Mouse (Mus musculus) MEL (cell line): ENCODE results near the gene Fam169b. TPM values are rescaled to one million over a fixed set of nuclear protein-coding genes. Genes with fewer than 3 reads are reported as not detected.
A peak's percentile ranks its signal among the peaks of the same experiment; 100 is the strongest.

Experiments used
- DNase-seq: peaks from one replicate; pipeline ENCODE4 v3.0.0; 2011; ENCODE audit warnings: low read depth, low spot score
- H3K27ac ChIP-seq: 2 replicates; pipeline ENCODE4 v1.5.1; 2012; ENCODE audit warnings: low read depth, mild to moderate bottlenecking, control low read depth, low read length, moderate library complexity; ENCODE audit not compliant: control insufficient read depth
- H3K27me3 ChIP-seq, 2 experiments: fragments of 150-350 bp in 1 of 2; sonication (generic) in 1 of 2; 2 replicates each; pipeline ENCODE4 v1.6.1; 2012; ENCODE audit warnings: low read length in 2 of 2, mild to moderate bottlenecking in 2 of 2, improper control_type of control experiment in 1 of 2, moderate library complexity in 1 of 2; ENCODE audit not compliant: insufficient read depth in 2 of 2, control insufficient read depth in 1 of 2
- H3K36me3 ChIP-seq, 2 experiments: 2 replicates each; pipeline ENCODE4 v1.6.1; 2012 to 2014; ENCODE audit warnings: low read length in 2 of 2, improper control_type of control experiment in 1 of 2, inconsistent platforms in 1 of 2, mild to moderate bottlenecking in 1 of 2; ENCODE audit not compliant: insufficient read depth in 2 of 2, control insufficient read depth in 1 of 2
- H3K4me1 ChIP-seq, 2 experiments: fragments of 150-350 bp in 1 of 2; sonication (generic) in 1 of 2; 2 replicates each; pipeline ENCODE4 v1.6.1; 2012; ENCODE audit warnings: low read length in 2 of 2, improper control_type of control experiment in 1 of 2, mild to moderate bottlenecking in 1 of 2; ENCODE audit not compliant: insufficient read depth in 2 of 2, control insufficient read depth in 1 of 2
- H3K4me3 ChIP-seq, 2 experiments: fragments of 150-350 bp in 1 of 2; sonication (generic) in 1 of 2; 2 replicates each; pipeline ENCODE4 v1.5.1; 2012; ENCODE audit warnings: low read depth in 2 of 2, low read length in 2 of 2, mild to moderate bottlenecking in 2 of 2, moderate library complexity in 2 of 2, control low read depth in 1 of 2, improper control_type of control experiment in 1 of 2; ENCODE audit not compliant: control insufficient read depth in 1 of 2, insufficient read depth in 1 of 2
- H3K79me2 ChIP-seq: 2 replicates; pipeline ENCODE4 v1.6.1; 2012; ENCODE audit warnings: mild to moderate bottlenecking, low read length, moderate library complexity; ENCODE audit not compliant: control insufficient read depth, poor library complexity, insufficient read depth
- H3K9ac ChIP-seq: 2 replicates; pipeline ENCODE4 v1.6.1; 2012; ENCODE audit warnings: low read depth, mild to moderate bottlenecking, control low read depth, low read length, moderate library complexity; ENCODE audit not compliant: control insufficient read depth, poor library complexity, severe bottlenecking
- H3K9me3 ChIP-seq: fragments of 150-350 bp; sonication (generic); replicated peaks from 2 replicates; pipeline ENCODE4 v1.6.1; 2012; ENCODE audit warnings: mild to moderate bottlenecking, low read length, improper control_type of control experiment, moderate library complexity; ENCODE audit not compliant: insufficient read depth
- CHD1 ChIP-seq: IDR thresholded peaks from 2 replicates; pipeline ENCODE4 v1.6.1; 2012; ENCODE audit warnings: low read depth, mild to moderate bottlenecking, inconsistent platforms, low read length, improper control_type of control experiment
- CHD2 ChIP-seq: IDR thresholded peaks from 2 replicates; pipeline ENCODE4 v1.6.1; 2011; ENCODE audit warnings: low read length, improper control_type of control experiment
- E2F4 ChIP-seq: IDR thresholded peaks from 2 replicates; pipeline ENCODE4 v1.6.1; 2011; ENCODE audit warnings: low read depth, low read length, improper control_type of control experiment, borderline replicate concordance
- EP300 ChIP-seq, 2 experiments: IDR thresholded peaks; 2 replicates each; pipeline ENCODE4 v1.6.1; 2011; ENCODE audit warnings: improper control_type of control experiment in 2 of 2, low read length in 2 of 2, low read depth in 1 of 2, mild to moderate bottlenecking in 1 of 2
- GABPA ChIP-seq: IDR thresholded peaks from 2 replicates; pipeline ENCODE4 v1.6.1; 2012; ENCODE audit warnings: low read depth, mild to moderate bottlenecking, inconsistent platforms, low read length, improper control_type of control experiment, moderate library complexity
- JUND ChIP-seq: IDR thresholded peaks from 2 replicates; pipeline ENCODE4 v1.6.1; 2011; ENCODE audit warnings: low read depth, mild to moderate bottlenecking, improper control_type of control experiment, low read length
- KAT2A ChIP-seq: conservative IDR thresholded peaks from 2 replicates; pipeline ENCODE4 v1.6.1; 2012; ENCODE audit warnings: low read depth, low read length, improper control_type of control experiment, inconsistent platforms
- MAFK ChIP-seq: IDR thresholded peaks from 2 replicates; pipeline ENCODE4 v1.6.1; 2011; ENCODE audit warnings: low read depth, mild to moderate bottlenecking, low read length, improper control_type of control experiment, borderline replicate concordance
- MAX ChIP-seq: IDR thresholded peaks from 2 replicates; pipeline ENCODE4 v1.6.1; 2011; ENCODE audit warnings: low read length, improper control_type of control experiment
- MAZ ChIP-seq: IDR thresholded peaks from 2 replicates; pipeline ENCODE4 v1.6.1; 2012; ENCODE audit warnings: low read depth, mild to moderate bottlenecking, inconsistent platforms, low read length, improper control_type of control experiment
- MXI1 ChIP-seq: IDR thresholded peaks from 2 replicates; pipeline ENCODE4 v1.6.1; 2011; ENCODE audit warnings: mild to moderate bottlenecking, low read depth, low read length, improper control_type of control experiment
- MYC ChIP-seq: IDR thresholded peaks from 2 replicates; pipeline ENCODE4 v1.6.1; 2011; ENCODE audit warnings: low read depth, mild to moderate bottlenecking, low read length, improper control_type of control experiment, moderate library complexity
- NRF1 ChIP-seq: IDR thresholded peaks from 2 replicates; pipeline ENCODE4 v1.6.1; 2014; ENCODE audit warnings: low read depth, mild to moderate bottlenecking, inconsistent platforms, low read length, improper control_type of control experiment, moderate library complexity; ENCODE audit not compliant: poor library complexity, insufficient read depth, severe bottlenecking
- POLR2A ChIP-seq, 2 experiments: IDR thresholded peaks; 2 replicates each; pipeline ENCODE4 v1.6.1; 2011 to 2012; ENCODE audit warnings: low read length in 2 of 2, mild to moderate bottlenecking in 2 of 2, control low read depth in 1 of 2, improper control_type of control experiment in 1 of 2, low read depth in 1 of 2, moderate library complexity in 1 of 2; ENCODE audit not compliant: control insufficient read depth in 1 of 2, insufficient read depth in 1 of 2, poor library complexity in 1 of 2
- POLR2AphosphoS2 ChIP-seq: IDR thresholded peaks from 2 replicates; pipeline ENCODE4 v1.6.1; 2011; ENCODE audit warnings: low read length, improper control_type of control experiment
- POLR2AphosphoS5 ChIP-seq: IDR thresholded peaks from 2 replicates; pipeline ENCODE4 v1.6.1; 2012; ENCODE audit warnings: low read depth, borderline replicate concordance, mild to moderate bottlenecking, inconsistent platforms, low read length, moderate library complexity, mixed read lengths
- RCOR1 ChIP-seq: IDR thresholded peaks from 2 replicates; pipeline ENCODE4 v1.6.1; 2012; ENCODE audit warnings: low read depth, mild to moderate bottlenecking, inconsistent platforms, low read length, improper control_type of control experiment
- SIN3A ChIP-seq: IDR thresholded peaks from 2 replicates; pipeline ENCODE4 v1.6.1; 2012; ENCODE audit warnings: low read length, improper control_type of control experiment, inconsistent platforms
- SMC3 ChIP-seq: IDR thresholded peaks from 2 replicates; pipeline ENCODE4 v1.6.1; 2011; ENCODE audit warnings: low read depth, low read length, improper control_type of control experiment
- TCF12 ChIP-seq: IDR thresholded peaks from 2 replicates; pipeline ENCODE4 v1.6.1; 2014; ENCODE audit warnings: low read depth, mild to moderate bottlenecking, inconsistent platforms, low read length, improper control_type of control experiment, moderate library complexity
- UBTF ChIP-seq: IDR thresholded peaks from 2 replicates; pipeline ENCODE4 v1.6.1; 2012; ENCODE audit warnings: low read depth, mild to moderate bottlenecking, inconsistent platforms, low read length, improper control_type of control experiment, moderate library complexity, borderline replicate concordance; ENCODE audit not compliant: insufficient read depth
- USF1 ChIP-seq: IDR thresholded peaks from 2 replicates; pipeline ENCODE4 v1.6.1; 2014; ENCODE audit warnings: low read depth, mild to moderate bottlenecking, inconsistent platforms, low read length, improper control_type of control experiment, moderate library complexity
- USF2 ChIP-seq, 2 experiments: IDR thresholded peaks; 2 replicates each; pipeline ENCODE4 v1.6.1; 2011 to 2012; ENCODE audit warnings: improper control_type of control experiment in 2 of 2, low read length in 2 of 2, borderline replicate concordance in 1 of 2, inconsistent platforms in 1 of 2, low read depth in 1 of 2, mild to moderate bottlenecking in 1 of 2; ENCODE audit not compliant: insufficient read depth in 1 of 2
- ZC3H11A ChIP-seq: IDR thresholded peaks from 2 replicates; pipeline ENCODE4 v1.6.1; 2012; ENCODE audit warnings: low read depth, mild to moderate bottlenecking, inconsistent platforms, low read length, improper control_type of control experiment
- ZNF384 ChIP-seq: IDR thresholded peaks from 2 replicates; pipeline ENCODE4 v1.6.1; 2012; ENCODE audit warnings: low read depth, mild to moderate bottlenecking, inconsistent platforms, low read length, improper control_type of control experiment
- polyA plus RNA-seq, 2 experiments: library from polyadenylated mRNA; stranded (reverse) in 1 of 2; unstranded in 1 of 2; fragments of >175 nt in 1 of 2; fragments of >200 nt in 1 of 2; gene quantifications; 2 replicates each; pipeline versions ENCODE4 v1.2.1 to v1.2.4; 2012; ENCODE audit warnings: low replicate concordance in 2 of 2, low read depth in 1 of 2; ENCODE audit not compliant: insufficient read length in 2 of 2, insufficient read depth in 1 of 2, missing spikeins in 1 of 2
- total RNA-seq: library from RNA; depleted of rRNA; stranded (reverse); fragments of 300-350 nt; gene quantifications from 2 replicates; pipeline ENCODE4 v1.2.3, GENCODE M21; 2012

Gene Fam169b
- total and polyA plus RNA-seq, 3 experiments, result not detected

DNA sequence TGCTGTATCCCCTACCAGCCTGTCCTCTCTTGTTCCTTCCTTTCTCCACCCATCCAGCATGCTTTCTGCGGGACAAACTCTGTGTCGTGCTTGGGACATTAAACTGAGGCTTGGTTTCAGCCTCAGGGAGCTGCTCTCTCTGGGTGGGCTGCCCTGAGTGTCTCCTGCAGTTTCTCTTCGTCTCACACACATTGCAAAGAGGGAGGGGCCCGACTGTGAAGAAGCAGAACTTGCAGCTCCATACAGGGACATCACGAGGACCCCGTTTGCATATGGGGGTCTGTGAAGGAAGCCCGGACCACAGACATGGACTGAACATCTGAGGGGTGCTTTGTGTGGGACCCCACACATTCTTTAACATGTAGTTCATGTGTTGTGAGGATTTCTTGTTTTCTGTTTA is 89.0 kb downstream of the Fam169b start (continued):
- TF ChIP-seq GABPA (no peak), JUND (no peak)

GRCm38 (mm10) chr7:68365711-68366110 is 92.1 kb downstream of the Fam169b start:
- Histone ChIP-seq H3K9me3 (no peaks in the 10 kb centered on the region), H3K36me3 (no peaks in the 10 kb centered on the region), H3K27ac (no peak overlapping the region), H3K9ac (no peak overlapping the region), H3K27me3 (no peaks in the 10 kb centered on the region), H3K79me2 (no peaks in the 10 kb centered on the region), H3K4me3 (no peak overlapping the region), H3K4me1 (no peaks in the 10 kb centered on the region)
- TF ChIP-seq USF1 (no peak), GABPA (no peak), MAX (no peak), POLR2AphosphoS2 (no peak)
- DNase-seq, result no peak

- H3K9me3 ChIP-seq, result no peaks in the 10 kb centered on the region
- no peak for DNase-seq
- no peak overlapping the region for H3K27ac ChIP-seq
- no peaks in the 10 kb centered on the region for H3K79me2 ChIP-seq
- H3K4me1 ChIP-seq, result no peaks in the 10 kb centered on the region
- H3K36me3 ChIP-seq, result no peaks in the 10 kb centered on the region
- H3K4me3 ChIP-seq, result no peak overlapping the region
- TF ChIP-seq POLR2A (IDR thresholded peaks at IDR 0.05; ENCODE audit: control insufficient read depth in 1 of 2, insufficient read depth in 1 of 2, low read depth in 1 of 2, low read length in 2 of 2, poor library complexity in 1 of 2) (no peak), MAX (no peak), POLR2AphosphoS2 (no peak), UBTF (no peak), GABPA (no peak), MAZ (no peak), ZNF384 (no peak), E2F4 (no peak), NRF1 (no peak), RCOR1 (no peak)
- no peak overlapping the region for H3K9ac ChIP-seq
- H3K27me3 ChIP-seq, result no peaks in the 10 kb centered on the region
Observed at GRCm38 (mm10) chr7:68368948-68369347, 95.3 kb downstream of the Fam169b start.

- H3K27me3 ChIP-seq, result no peaks in the 10 kb centered on the region
- no peaks in the 10 kb centered on the region for H3K9me3 ChIP-seq
- no peak overlapping the region for H3K9ac ChIP-seq
- no peaks in the 10 kb centered on the region for H3K36me3 ChIP-seq
- H3K4me3 ChIP-seq, result no peak overlapping the region
- H3K79me2 ChIP-seq, result no peaks in the 10 kb centered on the region
- H3K27ac ChIP-seq, result no peak overlapping the region
- no peaks in the 10 kb centered on the region for H3K4me1 ChIP-seq
- peak; percentile 66 for DNase-seq
- TF ChIP-seq MAX (no peak), NRF1 (no peak), MAFK (no peak), EP300 (IDR thresholded peaks at IDR 0.05; ENCODE audit: low read depth in 1 of 2, low read length in 2 of 2) (no peak), POLR2AphosphoS5 (no peak), MXI1 (no peak), CHD2 (no peak), CHD1 (no peak), SMC3 (peak; percentile 63), TCF12 (no peak), MYC (no peak), SIN3A (no peak), KAT2A (no peak), ZC3H11A (no peak), USF2 (IDR thresholded peaks at IDR 0.05; ENCODE audit: borderline replicate concordance in 1 of 2, insufficient read depth in 1 of 2, low read depth in 1 of 2, low read length in 2 of 2) (no peak), E2F4 (no peak)
Observed at GRCm38 (mm10) chr7:68369694-68370093, 96.1 kb downstream of the Fam169b start.
